Mouse (Mus musculus) spleen, adult 2 months (tissue): Measurements from ENCODE around the gene Arhgap10.

Source experiments
- CTCF ChIP-seq: fragments of 200-500 bp; IDR thresholded peaks from 2 replicates; pipeline ENCODE4 v1.5.1; 2011; ENCODE audit warnings: mild to moderate bottlenecking, inconsistent platforms; ENCODE audit not compliant: insufficient read depth, insufficient read length, insufficient replicate concordance; ENCODE audit errors: extremely low read depth
- POLR2A ChIP-seq: fragments of 200-500 bp; IDR thresholded peaks from 2 replicates; pipeline ENCODE4 v1.6.1; 2011; ENCODE audit warnings: low read depth, low read length, inconsistent platforms

GRCm38 (mm10) chr8:77484266-77484665, 33.5 kb downstream of the Arhgap10 start:
- TF ChIP-seq CTCF (no peak), POLR2A (no peak)
